Mouse (Mus musculus) CH12.LX (cell line): ENCODE results near the gene Kdm1b.

ENCODE experiments used
- ELF1 ChIP-seq: IDR thresholded peaks from 2 replicates; pipeline ENCODE4 v1.6.1; 2014; ENCODE audit warnings: low read depth, mild to moderate bottlenecking, inconsistent platforms, low read length, improper control_type of control experiment
- POLR2A ChIP-seq: IDR thresholded peaks from 2 replicates; pipeline ENCODE4 v1.6.1; 2011; ENCODE audit warnings: low read depth, mild to moderate bottlenecking, improper control_type of control experiment, low read length
- ZKSCAN1 ChIP-seq: IDR thresholded peaks from 2 replicates; pipeline ENCODE4 v1.6.1; 2012; ENCODE audit warnings: low read depth, inconsistent platforms, low read length, improper control_type of control experiment, borderline replicate concordance

DNA sequence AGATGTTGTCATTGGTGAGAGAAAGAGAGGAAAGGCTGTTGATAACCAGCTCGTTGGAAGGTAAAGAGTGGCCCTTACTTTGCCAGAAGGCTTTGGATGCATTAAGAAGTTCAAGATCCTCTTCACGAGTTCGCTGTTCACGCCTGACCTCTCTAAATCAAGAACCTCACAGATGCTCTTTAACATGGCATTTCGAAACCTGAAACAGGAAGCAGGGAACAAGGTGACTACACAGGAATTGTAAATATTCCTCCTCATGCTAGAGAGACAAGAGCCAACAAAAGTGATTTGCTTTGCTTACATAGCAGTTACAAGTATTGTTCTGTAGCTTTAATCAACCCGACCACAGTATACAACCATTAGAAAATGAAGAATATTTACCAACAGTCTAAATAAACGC, 56.0 kb downstream of the Kdm1b start:
- TF ChIP-seq POLR2A: no peak
- no peak for TF ChIP-seq ELF1
- TF ChIP-seq ZKSCAN1: no peak
